Mouse (Mus musculus) lung, postnatal 0 days (tissue): ENCODE data around the gene Rimbp3. TPM values are rescaled to one million over a fixed set of nuclear protein-coding genes. Genes with fewer than 3 reads are reported as not detected.

Experiments
- ATAC-seq: fragments of 200-750 bp; cut with Nextera tagmentation; 2 replicates; pipeline ENCODE4 v1.8.0; 2017; ENCODE audit warnings: moderate library complexity
- DNase-seq: peaks from one replicate; pipeline ENCODE4 v3.0.0-alpha.2; 2016; ENCODE audit warnings: low spot score
- H3K27ac ChIP-seq: fragments of 300-500 bp; sonication (generic); 2 replicates; pipeline ENCODE4 v1.5.1; 2014; ENCODE audit warnings: antibody characterized with exemption, mild to moderate bottlenecking, low read length, mixed read lengths
- H3K27me3 ChIP-seq: fragments of 300-500 bp; sonication (generic); replicated peaks from 2 replicates; pipeline ENCODE4 v1.6.1; 2014; ENCODE audit warnings: low read length, mixed read lengths; ENCODE audit not compliant: insufficient read depth
- H3K36me3 ChIP-seq: fragments of 300-500 bp; sonication (generic); 2 replicates; pipeline ENCODE4 v1.6.1; 2014; ENCODE audit warnings: low read length, mixed read lengths; ENCODE audit not compliant: insufficient read depth
- H3K4me1 ChIP-seq: fragments of 300-500 bp; sonication (generic); 2 replicates; pipeline ENCODE4 v1.6.1; 2014; ENCODE audit warnings: antibody characterized with exemption, low read depth, low read length, mixed read lengths; ENCODE audit not compliant: insufficient read depth
- H3K4me2 ChIP-seq: fragments of 300-500 bp; sonication (generic); replicated peaks from 2 replicates; pipeline ENCODE4 v1.6.1; 2014; ENCODE audit warnings: low read depth, mild to moderate bottlenecking, low read length, moderate library complexity, mixed read lengths
- H3K4me3 ChIP-seq: fragments of 300-500 bp; sonication (generic); 2 replicates; pipeline ENCODE4 v1.5.1; 2014; ENCODE audit warnings: low read depth, low read length
- H3K9ac ChIP-seq: fragments of 300-500 bp; sonication (generic); replicated peaks from 2 replicates; pipeline ENCODE4 v1.6.1; 2014; ENCODE audit warnings: low read depth, mild to moderate bottlenecking
- H3K9me3 ChIP-seq: fragments of 300-500 bp; sonication (generic); 2 replicates; pipeline ENCODE4 v1.6.1; 2016; ENCODE audit warnings: low read length, mixed read lengths
- CTCF ChIP-seq: IDR thresholded peaks from 2 replicates; pipeline ENCODE4 v1.5.1; 2016; ENCODE audit warnings: antibody characterized with exemption, mild to moderate bottlenecking
- EP300 ChIP-seq: IDR thresholded peaks from 2 replicates; pipeline ENCODE4 v1.6.1; 2016; ENCODE audit warnings: antibody characterized with exemption, mild to moderate bottlenecking, control low read depth
- WGBS: fragments of 180-500 bp; shearing (Covaris S2); extraction: QIAGEN DNeasy Blood & Tissue Kit; methylation state at CpG from one replicate; pipeline ENCODE4 v1.1.7; 2014; 5-methylcytosine and 5-hydroxymethylcytosine counted together
- polyA plus RNA-seq: library from polyadenylated mRNA; unstranded; fragments of >200 nt; fragmentation: Nextera tagmentation; extraction: Ambion mirVana; gene quantifications from 2 replicates; pipeline ENCODE4 v1.2.1, GENCODE M21; 2015

Rimbp3 gene
- polyA plus RNA-seq, 1 experiment from 2014 or later: not detected

- Histone ChIP-seq H3K4me1 (peaks cover 10% of the 10 kb centered on the region), H3K9ac (no peak overlapping the region), H3K4me3 (peak overlapping the region; percentile 96), H3K27ac (peak overlapping the region; percentile 22; the same call in 1 of the 2 replicates), H3K4me2 (peak overlapping the region; percentile 97), H3K36me3 (no peaks in the 10 kb centered on the region), H3K9me3 (no peaks in the 10 kb centered on the region), H3K27me3 (no peaks in the 10 kb centered on the region)
- ATAC-seq (no peak), DNase-seq (peak; percentile 78)
- TF ChIP-seq CTCF: no peak
- peak; percentile 23; the same call in 1 of the 2 replicates for TF ChIP-seq EP300
- 18% methylated on average over 9 of the region's 9 CpGs for WGBS
Measured at GRCm38 (mm10) chr16:17234916-17235665, 26.7 kb downstream of the Rimbp3 start.

- H3K4me3 ChIP-seq: no peak overlapping the region
- H3K9me3 ChIP-seq: no peaks in the 10 kb centered on the region
- no peaks in the 10 kb centered on the region for H3K36me3 ChIP-seq
- ATAC-seq: no peak
- H3K4me2 ChIP-seq: no peak overlapping the region
- no peak overlapping the region for H3K9ac ChIP-seq
- TF ChIP-seq CTCF (no peak), EP300 (no peak)
- 60% methylated on average over 3 of the region's 3 CpGs for WGBS
- no peak overlapping the region for H3K27ac ChIP-seq
- H3K4me1 ChIP-seq: peaks cover 10% of the 10 kb centered on the region
- no peak for DNase-seq
- no peaks in the 10 kb centered on the region for H3K27me3 ChIP-seq
Measured at GRCm38 (mm10) chr16:17237634-17238033, 29.2 kb downstream of the Rimbp3 start.

GRCm38 (mm10) chr16:17239409-17239808 lies 31.0 kb downstream of the Rimbp3 start:
- Histone ChIP-seq H3K27ac (no peak overlapping the region), H3K4me3 (no peak overlapping the region), H3K36me3 (no peaks in the 10 kb centered on the region), H3K4me1 (peaks cover 13% of the 10 kb centered on the region), H3K9ac (no peak overlapping the region), H3K9me3 (no peaks in the 10 kb centered on the region), H3K27me3 (no peaks in the 10 kb centered on the region), H3K4me2 (no peak overlapping the region)
- no peak for TF ChIP-seq CTCF
- no peak for DNase-seq
- 53% methylated on average over 2 of the region's 2 CpGs for WGBS
- no peak for ATAC-seq

GRCm38 (mm10) chr16:17243731-17244130 lies 35.3 kb downstream of the Rimbp3 start:
- H3K4me2 ChIP-seq: no peak overlapping the region
- peaks cover 4% of the 10 kb centered on the region; the same call in 1 of the 2 replicates for H3K4me1 ChIP-seq
- H3K9me3 ChIP-seq: no peaks in the 10 kb centered on the region
- no peak for TF ChIP-seq CTCF
- no peak for TF ChIP-seq EP300
- H3K36me3 ChIP-seq: no peaks in the 10 kb centered on the region
- no peaks in the 10 kb centered on the region for H3K27me3 ChIP-seq
- 13% methylated on average over 1 of the region's 1 CpGs for WGBS
- no peak for ATAC-seq
- H3K27ac ChIP-seq: no peak overlapping the region
- no peak overlapping the region for H3K4me3 ChIP-seq
- no peak overlapping the region for H3K9ac ChIP-seq
- DNase-seq: no peak

GRCm38 (mm10) chr16:17244996-17245395 lies 36.6 kb downstream of the Rimbp3 start:
- no peaks in the 10 kb centered on the region for H3K36me3 ChIP-seq
- no peak overlapping the region for H3K9ac ChIP-seq
- TF ChIP-seq CTCF (no peak), EP300 (no peak)
- H3K4me2 ChIP-seq: no peak overlapping the region
- no peak overlapping the region for H3K4me3 ChIP-seq
- H3K27ac ChIP-seq: no peak overlapping the region
- DNase-seq (no peak), ATAC-seq (no peak)
- H3K4me1 ChIP-seq: peaks cover 3% of the 10 kb centered on the region; the same call in 1 of the 2 replicates
- H3K9me3 ChIP-seq: no peaks in the 10 kb centered on the region
- no peaks in the 10 kb centered on the region for H3K27me3 ChIP-seq
- 72% methylated on average over 1 of the region's 1 CpGs for whole genome bisulfite sequencing

- no peak overlapping the region for H3K9ac ChIP-seq
- no peaks in the 10 kb centered on the region for H3K9me3 ChIP-seq
- H3K4me2 ChIP-seq: no peak overlapping the region
- H3K4me3 ChIP-seq: no peak overlapping the region
- ATAC-seq (peak; percentile 90), DNase-seq (peak; percentile 92)
- H3K4me1 ChIP-seq: peaks cover 6% of the 10 kb centered on the region; the same call in 1 of the 2 replicates
- no peaks in the 10 kb centered on the region for H3K27me3 ChIP-seq
- WGBS: 49% methylated on average over 4 of the region's 4 CpGs
- peak overlapping the region; percentile 51 for H3K27ac ChIP-seq
- H3K36me3 ChIP-seq: no peaks in the 10 kb centered on the region
- TF ChIP-seq EP300 (peak; percentile 74), CTCF (no peak)
Measured at GRCm38 (mm10) chr16:17247727-17248126, 39.3 kb downstream of the Rimbp3 start.
